Mouse (Mus musculus) liver, adult 2 months (tissue): ENCODE results near the gene Gm15557. TPM values are rescaled to one million over a fixed set of nuclear protein-coding genes. Genes with fewer than 3 reads are reported as not detected.
A peak's percentile ranks its signal among the peaks of the same experiment; 100 is the strongest.

Source experiments
- DNase-seq: peaks from one replicate; pipeline ENCODE4 v3.0.0-alpha.2; 2011; ENCODE audit warnings: low read depth, low spot score; ENCODE audit errors: extremely low read depth
- H3K27ac ChIP-seq: fragments of 200-500 bp; replicated peaks from 2 replicates; pipeline ENCODE4 v1.5.1; 2012; ENCODE audit warnings: low read depth, mild to moderate bottlenecking, control low read depth, inconsistent platforms, low read length; ENCODE audit not compliant: insufficient read depth
- H3K27me3 ChIP-seq: fragments of 200-500 bp; 2 replicates; pipeline ENCODE4 v1.6.1; 2012; ENCODE audit warnings: mild to moderate bottlenecking, moderate library complexity, low read length, inconsistent platforms; ENCODE audit not compliant: control insufficient read depth, insufficient read depth
- H3K36me3 ChIP-seq: fragments of 200-500 bp; 2 replicates; pipeline ENCODE4 v1.6.1; 2012; ENCODE audit warnings: low read length, inconsistent platforms; ENCODE audit not compliant: control insufficient read depth, insufficient read depth
- H3K4me1 ChIP-seq: fragments of 200-500 bp; 2 replicates; pipeline ENCODE4 v1.6.1; 2011; ENCODE audit warnings: low read length; ENCODE audit not compliant: control insufficient read depth, insufficient read depth
- H3K4me3 ChIP-seq: fragments of 200-500 bp; 2 replicates; pipeline ENCODE4 v1.5.1; 2011; ENCODE audit warnings: low read depth, mild to moderate bottlenecking, control low read depth, low read length, moderate library complexity; ENCODE audit not compliant: insufficient read depth
- H3K79me2 ChIP-seq: fragments of 200-500 bp; 2 replicates; pipeline ENCODE4 v1.6.1; 2012; ENCODE audit warnings: inconsistent platforms, mild to moderate bottlenecking, low read length, moderate library complexity; ENCODE audit not compliant: control insufficient read depth, insufficient read depth
- H3K9ac ChIP-seq: fragments of 200-500 bp; 2 replicates; pipeline ENCODE4 v1.6.1; 2012; ENCODE audit warnings: low read depth, mild to moderate bottlenecking, control low read depth, inconsistent platforms, low read length
- CTCF ChIP-seq: fragments of 200-500 bp; IDR thresholded peaks from 2 replicates; pipeline ENCODE4 v1.5.1; 2011; ENCODE audit warnings: low read depth, low read length, control low read depth
- POLR2A ChIP-seq: fragments of 200-500 bp; IDR thresholded peaks from 2 replicates; pipeline ENCODE4 v1.6.1; 2011; ENCODE audit warnings: low read length, control low read depth; ENCODE audit not compliant: insufficient read depth; ENCODE audit errors: extremely low read depth
- whole genome bisulfite sequencing: fragments of 180-500 bp; shearing (Covaris S2); methylation state at CpG from one replicate; pipeline ENCODE4 v1.1.7; 2018; 5-methylcytosine and 5-hydroxymethylcytosine counted together
- polyA plus RNA-seq: library from polyadenylated mRNA; depleted of rRNA; stranded (reverse); fragments of >200 nt; gene quantifications from 2 replicates; pipeline ENCODE4 v1.2.3, GENCODE M21; 2012
- total RNA-seq: library from RNA; depleted of rRNA; stranded (reverse); fragments of >200 nt; gene quantifications from 2 replicates; pipeline ENCODE4 v1.2.3, GENCODE M21; 2014

The Gm15557 gene
- total and polyA plus RNA-seq, 2 experiments = not detected

- H3K4me1 ChIP-seq = no peaks in the 10 kb centered on the region
- H3K4me3 ChIP-seq = no peak overlapping the region
- 6% methylated on average over 7 of the region's 7 CpGs for WGBS
- TF ChIP-seq CTCF (peak; percentile 90), POLR2A (no peak)
- DNase-seq = peak; percentile 31
- no peaks in the 10 kb centered on the region for H3K79me2 ChIP-seq
- no peak overlapping the region for H3K27ac ChIP-seq
- H3K27me3 ChIP-seq = no peaks in the 10 kb centered on the region
- H3K9ac ChIP-seq = no peak overlapping the region
- H3K36me3 ChIP-seq = no peaks in the 10 kb centered on the region
These were observed 5.5 kb downstream of the Gm15557 start for GRCm38 (mm10) chr2:155946069-155946468.

- DNase-seq = no peak
- Histone ChIP-seq H3K79me2 (no peaks in the 10 kb centered on the region), H3K4me3 (no peak overlapping the region), H3K9ac (no peak overlapping the region), H3K36me3 (no peaks in the 10 kb centered on the region), H3K27me3 (no peaks in the 10 kb centered on the region), H3K27ac (no peak overlapping the region), H3K4me1 (no peaks in the 10 kb centered on the region)
- 61% methylated on average over 4 of the region's 4 CpGs for WGBS
- TF ChIP-seq CTCF (no peak), POLR2A (no peak)
These were observed 6.0 kb downstream of the Gm15557 start for GRCm38 (mm10) chr2:155946499-155946898.

GRCm38 (mm10) chr2:155947390-155948002 is 7.0 kb downstream of the Gm15557 start:
- no peak overlapping the region for H3K9ac ChIP-seq
- no peak overlapping the region for H3K4me3 ChIP-seq
- 62% methylated on average over 5 of the region's 5 CpGs for WGBS
- H3K4me1 ChIP-seq = no peaks in the 10 kb centered on the region
- DNase-seq = no peak
- no peaks in the 10 kb centered on the region for H3K36me3 ChIP-seq
- H3K27ac ChIP-seq = no peak overlapping the region
- TF ChIP-seq CTCF = no peak
- TF ChIP-seq POLR2A = no peak
- H3K79me2 ChIP-seq = no peaks in the 10 kb centered on the region
- H3K27me3 ChIP-seq = no peaks in the 10 kb centered on the region

GRCm38 (mm10) chr2:155949362-155949761 is 8.8 kb downstream of the Gm15557 start:
- no peak overlapping the region for H3K27ac ChIP-seq
- no peak overlapping the region for H3K4me3 ChIP-seq
- no peaks in the 10 kb centered on the region for H3K27me3 ChIP-seq
- WGBS = 78% methylated on average over 6 of the region's 6 CpGs
- no peak for DNase-seq
- H3K36me3 ChIP-seq = no peaks in the 10 kb centered on the region
- H3K79me2 ChIP-seq = no peaks in the 10 kb centered on the region
- no peak for TF ChIP-seq CTCF
- no peaks in the 10 kb centered on the region for H3K4me1 ChIP-seq
- no peak overlapping the region for H3K9ac ChIP-seq

- no peak for TF ChIP-seq POLR2A
- no peak for TF ChIP-seq CTCF
- no peak overlapping the region for H3K9ac ChIP-seq
- peak; percentile 51 for DNase-seq
- H3K4me1 ChIP-seq = no peaks in the 10 kb centered on the region
- no peak overlapping the region for H3K27ac ChIP-seq
- H3K79me2 ChIP-seq = peaks cover 4% of the 10 kb centered on the region; the same call in 1 of the 2 replicates
- no peaks in the 10 kb centered on the region for H3K36me3 ChIP-seq
- no peaks in the 10 kb centered on the region for H3K27me3 ChIP-seq
- H3K4me3 ChIP-seq = no peak overlapping the region
These were observed 11.5 kb downstream of the Gm15557 start for GRCm38 (mm10) chr2:155952006-155952405.

- peaks cover 4% of the 10 kb centered on the region; the same call in 1 of the 2 replicates for H3K79me2 ChIP-seq
- peak within 1 kb of the TSS; percentile 82 for H3K9ac ChIP-seq
- no peaks in the 10 kb centered on the region for H3K36me3 ChIP-seq
- DNase-seq = peak; percentile 84
- TF ChIP-seq CTCF (no peak), POLR2A (peak; percentile 67; the same call in 1 of the 2 replicates)
- peak within 1 kb of the TSS; percentile 78 for H3K4me3 ChIP-seq
- H3K27ac ChIP-seq = peak within 1 kb of the TSS; percentile 74
- no peaks in the 10 kb centered on the region for H3K27me3 ChIP-seq
- 0 out of 2 replicates have a peak, but pooled peaks cover 3% of the 10 kb centered on the region for H3K4me1 ChIP-seq
- under 1% methylated on average over 59 of the region's 59 CpGs for WGBS
These were observed 15.9 kb downstream of the Gm15557 start, which contains the start of gene Cep250 for GRCm38 (mm10) chr2:155956134-155957059. Gene Cep250, plus strand, starts transcription at chr2:155956458.
